Mouse (Mus musculus): Measurements from ENCODE around the gene Sptssb.

The Sptssb gene

DNA sequence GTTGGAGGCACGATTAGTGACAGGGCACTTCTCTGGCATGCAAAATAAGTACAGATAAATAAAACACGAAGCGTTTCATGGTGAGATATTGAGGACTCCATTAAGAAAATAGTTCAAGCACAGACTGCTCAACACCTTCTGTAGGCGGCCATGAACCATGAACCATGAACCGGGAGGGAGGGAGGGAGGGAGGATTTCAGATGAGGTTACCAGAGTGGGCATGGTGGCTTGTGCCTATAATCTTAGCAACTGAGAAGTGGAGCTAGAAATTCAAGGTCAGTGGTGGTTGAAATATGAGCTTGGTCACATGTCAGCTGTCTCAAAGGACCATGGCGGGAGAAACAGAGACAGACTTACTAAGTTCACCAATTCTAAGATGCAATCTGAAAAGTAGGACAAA is 20.3 kb downstream of the Sptssb start:
- no peak for DNase-seq (ENCODE audit: low spot score in 2 of 2)

GRCm38 (mm10) chr3:69829532-69829931 is 30.2 kb downstream of the Sptssb start:
- no peak for DNase-seq (ENCODE audit: low spot score in 2 of 2)

- DNase-seq (ENCODE audit: low spot score in 2 of 2): no peak
Observed at GRCm38 (mm10) chr3:69824536-69824935, 35.2 kb downstream of the Sptssb start.

- no peak for DNase-seq (ENCODE audit: low spot score in 2 of 2)
Observed at GRCm38 (mm10) chr3:69820614-69821013, 39.1 kb downstream of the Sptssb start.

DNA sequence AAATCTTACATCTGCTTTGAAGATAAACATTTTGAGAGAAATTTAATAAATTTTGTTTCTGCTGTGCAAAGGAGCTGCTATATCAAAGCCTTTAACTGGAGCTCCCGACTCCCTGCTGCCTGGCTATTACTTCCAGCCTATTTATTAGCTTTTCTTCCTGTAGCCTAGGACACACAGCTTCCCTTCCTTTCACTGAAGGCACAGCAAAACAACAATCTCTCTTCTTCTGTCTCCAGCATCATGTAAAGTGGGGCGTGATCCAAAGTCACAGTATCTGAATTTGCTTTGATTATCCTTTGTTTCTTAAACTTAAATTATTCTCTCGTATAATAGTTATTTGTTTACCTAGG is 39.9 kb downstream of the Sptssb start:
- no peak for DNase-seq (ENCODE audit: low spot score in 2 of 2)

DNA sequence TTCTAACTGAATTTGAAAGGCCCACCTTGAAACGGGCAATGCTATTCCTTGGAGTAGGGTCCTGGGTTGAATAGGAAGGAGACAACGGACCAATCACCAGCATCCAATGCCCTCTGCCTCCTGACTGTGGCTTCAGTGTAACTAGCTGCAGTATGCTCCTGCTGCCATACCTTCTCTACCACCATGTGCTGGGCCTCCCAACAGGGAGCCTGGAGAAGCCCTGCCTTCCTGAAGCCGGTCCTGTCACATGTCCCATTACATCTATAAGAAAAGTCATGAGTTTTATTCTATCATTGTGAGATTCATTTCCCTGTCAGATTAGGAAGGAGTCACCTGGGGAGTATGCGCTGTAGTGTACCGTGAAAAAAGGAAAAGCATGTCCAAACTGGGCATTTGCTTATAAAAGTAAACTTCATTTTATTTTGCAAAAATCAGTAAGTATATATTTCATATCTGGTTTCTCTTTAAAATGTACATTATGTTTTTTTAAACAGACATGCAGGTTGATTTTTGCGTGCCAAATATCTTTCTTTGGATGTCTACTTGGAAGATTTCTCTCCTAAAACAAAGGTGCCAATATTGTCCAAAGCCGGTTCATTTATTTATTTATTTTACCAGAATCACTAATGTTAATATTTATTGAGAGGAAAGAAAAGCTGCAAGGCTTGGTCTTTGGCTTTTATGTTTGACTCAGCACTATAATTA is 40.4 kb downstream of the Sptssb start:
- DNase-seq (ENCODE audit: low spot score in 2 of 2): no peak

- peak in 1 of 2 experiments; percentile 13 for DNase-seq (ENCODE audit: low spot score in 2 of 2)
Observed at GRCm38 (mm10) chr3:69818466-69818865, 41.3 kb downstream of the Sptssb start.

DNA sequence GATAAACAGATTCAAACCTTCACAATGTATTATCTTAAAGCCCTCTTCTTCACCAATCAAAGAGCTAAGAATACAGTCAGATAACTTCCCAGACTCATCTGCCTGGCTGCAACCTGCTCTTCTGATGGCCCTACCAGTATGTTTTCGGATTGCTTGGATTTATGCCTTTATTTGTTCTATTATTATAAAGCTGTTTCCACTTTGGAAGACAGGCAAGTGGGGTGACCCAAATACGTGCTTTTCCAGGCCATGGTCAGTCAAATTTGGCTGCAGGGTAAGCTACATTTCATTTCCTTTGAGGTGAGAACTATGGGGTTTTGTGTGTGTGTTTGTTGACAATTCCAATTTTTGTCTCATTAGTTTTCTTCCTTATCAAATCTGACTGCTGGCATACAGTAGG is 43.2 kb downstream of the Sptssb start:
- no peak for DNase-seq (ENCODE audit: low spot score in 2 of 2)

GRCm38 (mm10) chr3:69813005-69813695 is 46.6 kb downstream of the Sptssb start:
- no peak for DNase-seq (ENCODE audit: low spot score in 2 of 2)

- DNase-seq (ENCODE audit: low spot score in 2 of 2): no peak
Observed at GRCm38 (mm10) chr3:69812442-69812841, 47.3 kb downstream of the Sptssb start.

DNA sequence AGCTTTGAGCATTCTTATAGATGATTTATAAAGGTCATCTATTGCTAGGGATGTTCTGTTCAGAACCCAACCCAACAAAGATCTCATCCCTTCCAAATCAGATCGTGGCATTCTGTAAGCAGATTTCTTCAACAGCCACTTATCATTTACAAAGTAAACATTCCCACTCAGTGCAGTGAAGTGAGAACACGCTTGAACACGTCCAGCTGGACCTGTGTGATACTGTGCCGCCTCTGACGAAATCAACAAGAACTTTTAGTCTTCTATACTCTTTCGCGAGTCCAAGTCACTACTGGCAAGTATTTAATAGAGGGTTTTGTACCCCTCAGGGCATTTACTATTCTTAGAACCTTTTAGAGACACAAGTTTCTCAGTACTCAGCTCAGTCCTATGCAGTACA is 51.3 kb downstream of the Sptssb start:
- DNase-seq (ENCODE audit: low spot score in 2 of 2): no peak

GRCm38 (mm10) chr3:69803137-69803536 is 56.6 kb downstream of the Sptssb start:
- DNase-seq (ENCODE audit: low spot score in 2 of 2): no peak

DNA sequence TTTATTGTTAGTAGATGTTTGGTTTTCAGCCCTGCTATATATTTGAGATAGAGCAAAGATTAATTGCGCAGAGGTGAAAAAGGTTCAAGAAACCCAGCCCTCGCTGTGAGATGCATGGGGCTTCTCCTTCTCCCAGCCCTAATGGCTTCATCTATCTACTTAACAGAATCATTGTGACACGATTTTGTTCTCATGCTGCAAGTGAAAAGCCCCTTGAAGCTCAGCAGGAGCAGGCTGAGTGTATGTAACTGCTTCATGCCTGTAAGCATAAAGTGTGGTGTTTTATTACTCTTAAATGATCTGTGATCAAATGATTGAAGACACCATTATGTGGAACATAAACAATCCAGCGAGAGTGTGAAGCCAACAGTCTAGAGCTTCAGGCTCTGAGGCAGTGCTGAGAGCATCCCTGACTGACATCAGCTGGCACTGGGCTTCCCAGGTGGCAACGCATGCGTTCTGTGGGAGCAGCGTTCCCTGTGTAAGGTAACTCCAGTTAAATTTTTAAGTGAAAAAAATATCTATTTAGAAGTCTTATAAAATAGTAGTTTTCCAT is 58.8 kb downstream of the Sptssb start:
- no peak for DNase-seq (ENCODE audit: low spot score in 2 of 2)

- DNase-seq (ENCODE audit: low spot score in 2 of 2): no peak
Observed at GRCm38 (mm10) chr3:69799096-69799495, 60.6 kb downstream of the Sptssb start.

- no peak for DNase-seq (ENCODE audit: low spot score in 2 of 2)
Observed at GRCm38 (mm10) chr3:69797969-69798368, 61.8 kb downstream of the Sptssb start.

DNA sequence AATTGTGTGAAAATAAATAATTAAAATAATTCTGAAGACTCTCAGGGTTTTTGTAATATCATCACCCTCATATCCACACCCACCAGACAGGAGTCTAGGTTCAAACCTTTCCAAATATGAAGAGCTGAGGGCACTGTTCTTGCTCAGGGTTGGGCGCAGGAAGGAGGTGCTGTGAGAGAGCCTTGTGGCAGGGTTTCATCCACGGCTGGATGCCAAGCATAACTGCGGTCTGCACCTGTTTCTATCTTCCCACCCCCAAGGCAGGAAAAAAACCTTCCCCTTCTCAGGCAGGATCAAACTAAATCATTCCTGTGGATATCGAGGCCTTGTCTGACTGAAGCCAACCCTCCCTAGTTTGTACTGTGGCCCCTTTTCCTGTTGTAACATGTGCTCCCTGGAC is 62.2 kb downstream of the Sptssb start:
- no peak for DNase-seq (ENCODE audit: low spot score in 2 of 2)

- DNase-seq (ENCODE audit: low spot score in 2 of 2): no peak
Observed at GRCm38 (mm10) chr3:69792823-69793417, 66.8 kb downstream of the Sptssb start.

GRCm38 (mm10) chr3:69779246-69779796 is 80.4 kb downstream of the Sptssb start:
- no peak for DNase-seq (ENCODE audit: low spot score in 2 of 2)

GRCm38 (mm10) chr3:69773356-69773755 is 86.4 kb downstream of the Sptssb start:
- DNase-seq (ENCODE audit: low spot score in 2 of 2): no peak
